Mouse (Mus musculus) cerebellum, adult 2 months (tissue): ENCODE measurements around the gene Rars2.

Experiments
- CTCF ChIP-seq: fragments of 200-500 bp; IDR thresholded peaks from 2 replicates; pipeline ENCODE4 v1.5.1; 2011; ENCODE audit warnings: low read depth, mild to moderate bottlenecking, control low read depth, low read length, moderate library complexity, borderline replicate concordance; ENCODE audit not compliant: insufficient read depth
- POLR2A ChIP-seq: fragments of 200-500 bp; IDR thresholded peaks from 2 replicates; pipeline ENCODE4 v1.6.1; 2011; ENCODE audit warnings: low read length, control low read depth, borderline replicate concordance; ENCODE audit not compliant: insufficient read depth

DNA sequence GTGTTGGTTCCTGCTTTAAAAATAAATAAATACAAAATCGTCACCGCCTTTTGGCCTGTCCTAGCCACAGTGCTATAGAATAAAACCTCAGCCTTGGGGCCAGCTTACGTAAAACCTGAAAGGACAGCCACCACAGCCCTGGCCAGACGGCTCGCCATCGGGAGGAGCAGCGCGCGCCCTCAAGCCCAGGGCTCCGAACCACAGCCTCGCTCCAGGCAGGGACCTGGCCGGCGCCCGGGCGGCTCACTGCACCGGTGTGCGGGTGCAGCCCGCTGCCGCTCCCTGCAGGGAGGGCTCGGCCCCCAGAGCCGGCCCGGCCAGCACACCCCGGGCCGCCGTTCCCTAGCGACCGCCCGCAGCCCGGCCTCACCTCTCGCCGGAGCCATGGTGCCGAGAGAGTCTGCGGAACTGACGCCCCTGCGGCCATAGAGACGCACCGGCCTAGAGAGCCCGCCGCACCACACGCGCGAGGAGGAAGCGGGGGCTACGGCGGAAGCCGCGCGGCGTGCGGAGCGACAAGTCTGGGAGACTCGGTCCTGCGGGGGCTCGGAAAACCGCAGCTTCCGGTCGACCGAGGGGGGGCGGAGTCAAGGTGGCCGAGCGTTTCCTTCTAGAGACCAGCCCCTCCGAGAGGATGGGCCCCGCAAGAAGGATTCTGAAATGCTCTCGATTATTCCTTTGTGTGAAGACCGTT is 72.3 kb downstream of the Rars2 start, which contains the start of gene Slc35a1:
- TF ChIP-seq CTCF (no peak), POLR2A (peak; percentile 74; the same call in 1 of the 2 replicates)
